Mouse (Mus musculus) ovary, postnatal 10 days (tissue): ENCODE data around the gene AL732309.1.

Source experiments
- DNase-seq: peaks from one replicate; pipeline ENCODE4 v3.0.0; 2022; ENCODE audit warnings: low spot score

Gene AL732309.1

GRCm38 (mm10) chr2:25213266-25213865 lies 33.3 kb downstream of the AL732309.1 start:
- DNase-seq: no peak

- DNase-seq: peak; percentile 90
Measured at GRCm38 (mm10) chr2:25211121-25211670, 35.5 kb downstream of the AL732309.1 start, which contains the start of gene Nelfb. Gene Nelfb, minus strand, starts transcription at chr2:25211489.

DNA sequence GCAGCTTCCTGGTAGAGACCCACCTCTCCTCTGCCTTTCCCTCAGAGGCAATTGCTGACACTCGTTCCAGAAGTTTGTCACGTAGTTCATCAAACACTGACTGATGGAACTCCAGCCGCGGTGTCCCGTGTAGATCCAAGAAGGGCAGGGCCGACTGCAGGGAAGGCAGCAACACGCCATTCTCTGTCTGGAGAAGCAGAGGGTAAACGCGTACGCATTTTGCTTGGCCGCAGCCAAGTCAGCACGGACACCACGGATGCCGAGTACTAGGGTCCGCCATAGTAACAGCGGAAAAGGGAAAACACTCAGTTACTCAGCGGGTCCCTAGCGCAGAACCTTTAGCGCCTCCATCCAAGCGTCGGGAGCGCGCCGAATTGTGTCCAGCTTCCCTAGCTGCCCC lies 36.0 kb downstream of the AL732309.1 start:
- DNase-seq: no peak

- DNase-seq: no peak
Measured at GRCm38 (mm10) chr2:25207593-25207992, 39.1 kb downstream of the AL732309.1 start.

GRCm38 (mm10) chr2:25203631-25204214 lies 42.9 kb downstream of the AL732309.1 start:
- DNase-seq: no peak

- no peak for DNase-seq
Measured at GRCm38 (mm10) chr2:25200631-25201030, 46.0 kb downstream of the AL732309.1 start.

DNA sequence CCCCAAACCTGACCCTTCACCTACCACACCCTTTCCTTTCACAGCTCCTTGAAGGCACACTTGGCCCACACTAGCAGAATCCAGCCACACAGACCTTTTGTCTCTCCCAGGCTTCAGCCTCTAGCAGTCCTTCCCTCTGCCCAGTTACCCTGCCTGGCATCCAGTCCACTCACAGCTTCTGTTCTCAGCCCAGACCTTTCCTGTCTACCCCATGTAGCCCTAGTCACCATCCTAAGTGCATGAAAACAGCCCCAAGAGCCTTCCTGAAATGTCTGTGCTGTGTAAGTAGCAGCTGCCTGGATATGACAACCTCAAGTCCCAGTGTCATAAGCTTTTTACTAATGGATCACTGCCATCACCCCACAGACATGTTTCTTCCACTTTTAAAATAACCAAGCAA lies 48.7 kb downstream of the AL732309.1 start:
- no peak for DNase-seq

DNA sequence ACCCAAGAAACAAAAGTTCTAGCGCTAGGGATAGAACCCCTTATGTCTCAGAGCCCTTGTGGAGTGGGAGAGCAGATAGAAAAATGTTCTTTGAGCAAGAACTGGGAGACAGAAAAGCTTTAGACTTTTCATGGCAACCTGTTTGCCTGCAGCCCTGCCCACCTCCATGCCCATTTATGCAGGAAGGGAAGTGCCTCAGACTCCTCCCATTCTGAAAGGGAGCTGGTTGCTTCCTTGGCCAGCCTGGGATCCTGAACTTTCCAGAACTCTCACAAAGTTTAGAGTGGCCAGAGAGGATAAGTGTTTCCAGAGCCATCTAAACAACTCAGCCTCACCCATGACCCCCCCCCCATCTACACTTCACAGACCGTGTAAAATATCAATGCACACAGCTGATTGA lies 49.5 kb downstream of the AL732309.1 start:
- no peak for DNase-seq

DNA sequence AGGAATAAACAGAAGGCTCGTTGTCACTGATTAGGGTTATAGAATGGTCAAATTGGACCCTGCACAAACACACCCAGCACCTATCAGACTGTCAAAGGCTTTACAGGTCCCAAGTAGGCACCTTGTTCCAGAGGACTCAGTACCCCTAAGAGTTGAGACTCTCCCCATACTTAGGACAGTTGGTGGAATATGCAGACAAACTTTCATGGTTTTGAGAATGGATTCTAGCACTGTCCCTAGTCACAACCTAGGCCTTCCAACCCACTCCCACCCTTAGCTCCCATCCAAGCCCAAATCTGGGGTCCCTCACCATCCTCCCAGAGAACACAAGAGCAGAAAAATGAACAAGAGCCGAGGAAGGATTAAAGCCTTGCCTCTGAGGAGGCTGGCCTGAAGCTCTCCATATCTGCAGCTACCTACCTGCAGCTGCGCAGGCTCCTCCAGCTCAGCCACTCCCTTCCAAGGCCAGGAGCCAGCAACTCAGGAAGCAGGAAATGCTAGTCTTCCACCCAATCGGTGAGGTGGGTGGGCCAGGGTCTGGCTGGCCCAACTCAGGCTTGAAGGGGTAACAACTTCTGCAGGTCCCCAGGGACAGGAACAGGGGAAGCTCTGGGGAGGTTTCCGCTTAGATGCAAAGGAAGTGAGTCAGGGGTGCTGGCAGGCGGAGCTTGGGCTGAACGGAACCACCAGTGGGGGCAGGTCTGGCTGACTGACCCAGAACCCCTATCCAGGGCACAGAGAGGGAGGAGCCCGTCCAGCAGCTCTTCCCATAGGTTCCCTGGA lies 50.3 kb downstream of the AL732309.1 start, which contains the start of gene Tor4a:
Gene Tor4a, minus strand, starts transcription at position 715 of the 783 bp plus-strand sequence.
- DNase-seq: peak; percentile 60

DNA sequence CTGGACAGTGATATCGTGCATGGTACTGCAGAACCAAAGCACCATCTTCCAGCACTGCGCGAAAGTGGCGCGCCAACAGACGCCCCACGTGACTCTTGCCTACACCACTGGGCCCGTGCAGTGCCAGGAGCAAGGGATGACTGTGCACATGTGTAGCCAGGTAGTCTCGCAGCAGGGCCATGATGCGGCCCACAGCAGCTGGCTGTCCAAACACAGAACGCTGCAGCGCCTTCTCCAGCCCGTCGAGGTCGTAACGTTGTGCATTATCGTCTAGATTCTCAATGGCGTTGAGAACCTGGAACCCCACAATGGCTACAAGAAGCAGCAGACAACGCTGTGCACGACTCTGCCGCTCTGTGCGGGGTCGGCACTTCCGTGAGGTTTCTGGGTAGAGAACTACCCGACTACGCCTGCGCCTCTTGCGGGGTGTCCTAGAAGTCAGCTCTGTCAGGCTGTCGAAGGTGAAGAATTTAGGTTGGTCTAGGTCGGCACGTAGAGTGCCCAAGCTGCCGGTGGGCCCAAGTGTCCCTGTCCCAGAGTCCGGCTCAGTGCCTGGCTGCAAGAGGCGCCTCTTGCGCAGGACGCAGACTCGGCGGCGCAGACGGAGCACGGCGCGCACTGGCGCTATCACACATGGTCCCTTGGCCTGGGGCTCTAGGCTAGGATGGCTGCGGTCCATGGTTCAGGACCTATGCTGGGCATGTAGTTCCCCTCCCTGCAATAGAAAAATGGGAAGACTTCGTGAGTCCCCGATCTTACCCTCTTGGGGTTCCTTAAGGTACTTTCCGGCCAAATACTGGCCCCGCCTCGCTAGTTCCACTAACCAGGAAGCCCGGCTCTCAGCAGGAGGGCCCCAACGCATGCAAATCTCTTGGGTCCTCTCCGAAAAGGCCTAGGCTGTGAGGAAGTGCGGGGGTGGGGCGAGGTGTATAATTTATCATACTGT lies 51.2 kb downstream of the AL732309.1 start:
- DNase-seq: no peak
